Mouse (Mus musculus) hindbrain, embryonic 15.5 days (tissue): ENCODE results near the gene Amdhd1. TPM values are rescaled to one million over a fixed set of nuclear protein-coding genes. Genes with fewer than 3 reads are reported as not detected.
"Not testable (repeated sequence)": the region's sequence is repeated elsewhere in the genome, so short reads cannot be mapped to it uniquely, and the experiment has no call there.

Source experiments
- ATAC-seq: fragments of 200-750 bp; cut with Nextera tagmentation; 2 replicates; pipeline ENCODE4 v1.8.0; 2017; ENCODE audit warnings: low read depth, moderate number of reproducible peaks, moderate TSS enrichment; ENCODE audit not compliant: low FRiP score
- H3K27ac ChIP-seq: fragments of 300-500 bp; sonication (generic); replicated peaks from 2 replicates; pipeline ENCODE4 v1.5.1; 2015; ENCODE audit warnings: mild to moderate bottlenecking, inconsistent platforms
- H3K27me3 ChIP-seq: fragments of 300-500 bp; sonication (generic); 2 replicates; pipeline ENCODE4 v1.6.1; 2015; ENCODE audit warnings: control low read depth, inconsistent platforms
- H3K36me3 ChIP-seq: fragments of 300-500 bp; sonication (generic); 2 replicates; pipeline ENCODE4 v1.6.1; 2015; ENCODE audit warnings: control low read depth, inconsistent platforms
- H3K4me1 ChIP-seq: fragments of 300-500 bp; sonication (generic); replicated peaks from 2 replicates; pipeline ENCODE4 v1.6.1; 2015; ENCODE audit warnings: control low read depth, inconsistent platforms
- H3K4me2 ChIP-seq: fragments of 300-500 bp; sonication (generic); 2 replicates; pipeline ENCODE4 v1.6.1; 2015; ENCODE audit warnings: moderate library complexity, mild to moderate bottlenecking, inconsistent platforms
- H3K4me3 ChIP-seq: fragments of 300-500 bp; sonication (generic); 2 replicates; pipeline ENCODE4 v1.5.1; 2015; ENCODE audit warnings: mild to moderate bottlenecking, inconsistent platforms
- H3K9ac ChIP-seq: fragments of 300-500 bp; sonication (generic); 2 replicates; pipeline ENCODE4 v1.6.1; 2015; ENCODE audit warnings: inconsistent platforms
- H3K9me3 ChIP-seq: fragments of 300-500 bp; sonication (generic); 2 replicates; pipeline ENCODE4 v1.6.1; 2016; ENCODE audit warnings: control low read depth, inconsistent platforms
- WGBS: fragments of 180-500 bp; shearing (Covaris S2); methylation state at CpG from one replicate; pipeline ENCODE4 v1.1.7; 2015; 5-methylcytosine and 5-hydroxymethylcytosine counted together
- polyA plus RNA-seq: library from polyadenylated mRNA; unstranded; fragments of >200 nt; fragmentation: Nextera tagmentation; extraction: Ambion mirVana; gene quantifications from 2 replicates; pipeline ENCODE4 v1.2.1, GENCODE M21; 2015

The Amdhd1 gene
- polyA plus RNA-seq, 1 experiment from 2014 or later = 0.12 TPM

DNA sequence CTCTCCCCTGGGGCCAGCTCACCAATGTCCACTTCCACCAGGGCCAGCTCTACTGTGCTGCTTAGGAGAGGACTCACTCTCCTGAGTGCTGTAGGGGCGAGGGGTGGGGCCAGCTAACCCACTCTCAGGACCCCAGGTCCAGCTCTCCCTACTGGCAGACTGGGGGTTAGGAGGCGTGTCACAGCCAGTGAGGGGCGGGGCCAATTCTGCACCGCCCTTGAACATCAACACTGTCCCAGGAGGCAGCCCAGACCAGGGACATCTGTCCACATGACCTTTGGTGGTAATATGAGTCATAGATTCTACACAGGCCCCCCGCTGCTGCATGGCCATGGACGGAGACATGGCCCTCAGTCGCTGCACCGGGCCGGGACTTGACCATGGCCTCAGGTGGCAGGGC, 20.0 kb upstream of the Amdhd1 start:
- ATAC-seq = no peak
- H3K4me1 ChIP-seq = no peaks in the 10 kb centered on the region
- no peak overlapping the region for H3K4me3 ChIP-seq
- no peak overlapping the region for H3K4me2 ChIP-seq
- no peak overlapping the region for H3K9ac ChIP-seq
- H3K36me3 ChIP-seq = no peaks in the 10 kb centered on the region
- H3K9me3 ChIP-seq = no peaks in the 10 kb centered on the region
- H3K27ac ChIP-seq = no peak overlapping the region
- no peaks in the 10 kb centered on the region for H3K27me3 ChIP-seq
- WGBS = 67% methylated on average over 9 of the region's 9 CpGs

DNA sequence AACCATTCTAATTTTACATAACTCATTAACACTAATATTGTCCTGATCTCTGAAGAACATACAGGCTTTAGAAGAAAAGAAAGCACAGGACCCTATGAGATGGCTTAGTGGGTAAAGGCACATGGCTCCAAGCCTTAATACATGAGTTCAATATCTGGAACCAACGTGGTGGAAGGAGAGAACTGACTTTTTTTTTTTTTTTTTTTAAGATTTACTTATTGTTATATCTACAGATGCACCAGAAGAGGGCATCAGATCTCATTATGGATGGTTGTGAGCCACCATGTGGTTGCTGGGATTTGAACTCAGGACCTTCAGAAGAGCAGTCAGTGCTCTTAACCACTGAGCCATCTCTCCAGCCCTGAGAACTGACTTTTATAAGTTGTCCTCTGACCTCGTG, 18.1 kb upstream of the Amdhd1 start:
- not testable (repeated sequence) for H3K4me2 ChIP-seq, H3K9me3 ChIP-seq, H3K36me3 ChIP-seq, H3K27me3 ChIP-seq, H3K9ac ChIP-seq, H3K4me1 ChIP-seq, H3K4me3 ChIP-seq, H3K27ac ChIP-seq, ATAC-seq
- WGBS = 78% methylated on average over 2 of the region's 2 CpGs

DNA sequence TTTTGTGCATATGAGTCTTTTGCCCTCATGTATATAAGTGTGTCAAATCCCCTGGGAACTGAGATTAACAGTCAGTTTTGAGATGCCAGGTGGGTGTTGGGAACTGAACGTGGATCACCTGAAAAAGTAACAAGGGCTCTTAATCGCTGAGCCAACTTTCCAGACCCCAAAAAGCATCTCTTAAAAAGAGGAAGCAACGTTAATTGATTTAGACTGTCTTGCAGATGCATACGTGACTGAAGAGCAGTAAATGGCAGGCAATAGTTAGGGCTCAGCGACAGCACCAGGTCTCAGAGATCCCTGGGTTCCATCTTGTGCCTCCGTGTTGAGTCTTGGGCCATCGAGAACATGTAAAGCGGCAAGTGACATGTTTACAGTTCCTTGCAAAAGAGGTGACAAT, 12.8 kb upstream of the Amdhd1 start:
- no peaks in the 10 kb centered on the region for H3K36me3 ChIP-seq
- no peak overlapping the region for H3K9ac ChIP-seq
- no peak overlapping the region for H3K4me3 ChIP-seq
- H3K27me3 ChIP-seq = no peaks in the 10 kb centered on the region
- no peak overlapping the region for H3K4me2 ChIP-seq
- no peak overlapping the region for H3K27ac ChIP-seq
- ATAC-seq = no peak
- H3K4me1 ChIP-seq = no peaks in the 10 kb centered on the region
- H3K9me3 ChIP-seq = no peaks in the 10 kb centered on the region
- WGBS = 92% methylated on average over 8 of the region's 8 CpGs

DNA sequence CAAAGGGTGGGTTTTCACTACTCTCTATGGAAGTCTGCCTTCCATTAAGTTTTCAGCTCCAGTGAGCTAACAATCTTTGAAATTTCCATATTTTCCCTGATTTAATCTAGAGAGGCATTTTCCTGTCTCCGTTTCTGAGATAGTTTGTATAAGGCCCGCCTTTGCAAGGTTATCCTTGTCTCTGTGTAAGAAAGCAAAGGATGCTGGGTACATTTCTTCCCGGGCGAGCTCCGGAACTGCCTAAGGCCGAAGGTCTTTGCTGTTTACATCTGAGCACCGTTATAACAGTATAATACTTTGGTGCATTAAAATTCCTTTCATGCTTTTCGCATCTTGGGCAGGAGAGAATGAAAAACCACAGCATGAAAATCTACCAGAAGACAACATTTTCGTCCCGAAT, 10.0 kb upstream of the Amdhd1 start:
- Histone ChIP-seq H3K9me3 (no peaks in the 10 kb centered on the region), H3K36me3 (no peaks in the 10 kb centered on the region), H3K4me2 (no peak overlapping the region), H3K27ac (no peak overlapping the region), H3K4me1 (no peaks in the 10 kb centered on the region), H3K4me3 (no peak overlapping the region), H3K9ac (no peak overlapping the region), H3K27me3 (no peaks in the 10 kb centered on the region)
- 86% methylated on average over 10 of the region's 10 CpGs for WGBS
- ATAC-seq = no peak

DNA sequence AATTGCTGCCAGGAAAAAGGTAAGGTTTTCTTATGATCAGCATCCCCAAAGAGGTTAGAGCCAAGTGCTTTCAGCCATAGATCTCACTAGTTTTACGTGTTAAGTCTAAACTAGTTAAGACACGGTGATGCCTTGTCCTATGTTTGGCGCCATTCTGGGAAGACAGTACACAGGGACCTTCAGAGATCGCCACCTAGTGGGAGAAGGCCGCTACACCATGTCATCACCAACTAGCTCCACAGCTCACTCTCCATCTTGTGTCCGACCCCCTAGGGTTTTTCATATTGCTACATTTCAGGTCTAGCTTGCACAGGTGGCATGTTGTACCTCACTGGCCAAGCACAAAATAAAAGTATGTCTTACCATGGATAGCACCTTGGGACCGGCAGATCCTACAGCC, 9.2 kb upstream of the Amdhd1 start:
- no peaks in the 10 kb centered on the region for H3K36me3 ChIP-seq
- H3K4me1 ChIP-seq = no peaks in the 10 kb centered on the region
- no peak overlapping the region for H3K4me3 ChIP-seq
- no peak overlapping the region for H3K9ac ChIP-seq
- no peak overlapping the region for H3K27ac ChIP-seq
- no peaks in the 10 kb centered on the region for H3K27me3 ChIP-seq
- WGBS = 16% methylated on average over 7 of the region's 7 CpGs
- no peaks in the 10 kb centered on the region for H3K9me3 ChIP-seq
- H3K4me2 ChIP-seq = no peak overlapping the region
- no peak; the same call in 1 of the 2 replicates for ATAC-seq

DNA sequence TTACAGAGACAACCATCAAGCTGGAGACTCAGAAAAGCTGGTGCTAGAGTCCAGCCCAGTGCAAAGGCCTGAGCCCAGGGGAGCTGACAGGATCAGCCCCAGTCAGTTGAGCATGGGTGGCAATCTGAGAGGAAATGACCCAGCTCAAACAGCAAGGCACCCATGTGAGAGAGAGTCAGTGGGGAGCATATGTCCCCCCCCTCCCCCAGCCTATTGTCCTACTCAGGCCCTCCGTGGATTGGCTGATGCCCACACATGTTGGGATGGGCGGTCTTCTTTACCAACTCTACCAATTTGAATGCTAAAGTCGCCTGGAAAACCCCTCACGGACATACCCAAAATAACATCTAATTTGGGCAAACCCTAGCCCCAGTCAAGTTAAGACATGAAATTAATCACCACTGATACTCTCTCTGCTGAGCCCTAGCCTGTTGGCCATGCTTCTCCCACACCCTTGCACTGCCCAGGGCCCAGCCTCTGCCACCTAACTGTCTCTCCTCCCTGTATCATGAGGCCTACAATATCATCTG, 8.0 kb upstream of the Amdhd1 start:
- no peak overlapping the region for H3K4me2 ChIP-seq
- H3K27ac ChIP-seq = no peak overlapping the region
- H3K36me3 ChIP-seq = no peaks in the 10 kb centered on the region
- H3K9me3 ChIP-seq = no peaks in the 10 kb centered on the region
- H3K9ac ChIP-seq = no peak overlapping the region
- WGBS = 94% methylated on average over 4 of the region's 4 CpGs
- no peak for ATAC-seq
- no peaks in the 10 kb centered on the region for H3K4me1 ChIP-seq
- H3K27me3 ChIP-seq = no peaks in the 10 kb centered on the region
- no peak overlapping the region for H3K4me3 ChIP-seq

DNA sequence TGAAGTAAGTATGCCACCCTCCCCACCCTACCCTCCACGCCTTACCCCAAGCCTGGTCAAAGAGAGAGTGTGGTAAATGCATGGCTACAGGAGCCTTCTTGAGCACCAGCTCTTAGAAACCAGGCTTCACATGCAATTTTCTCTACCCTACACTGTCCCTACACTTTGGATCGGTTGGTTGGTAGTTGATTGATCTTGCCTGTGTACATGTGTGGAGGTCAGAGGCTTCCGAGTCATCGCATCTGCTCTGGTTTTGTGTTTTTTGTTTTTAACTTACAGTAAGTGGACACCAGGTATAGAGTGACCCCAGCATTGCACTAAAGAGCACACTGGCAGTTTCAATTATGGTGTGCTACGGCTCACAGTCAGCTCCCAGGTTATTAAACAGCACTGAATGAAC, 4.3 kb upstream of the Amdhd1 start:
- H3K9ac ChIP-seq = no peak overlapping the region
- H3K36me3 ChIP-seq = no peaks in the 10 kb centered on the region
- ATAC-seq = no peak
- no peaks in the 10 kb centered on the region for H3K9me3 ChIP-seq
- peaks cover 12% of the 10 kb centered on the region for H3K4me1 ChIP-seq
- H3K4me2 ChIP-seq = no peak overlapping the region
- H3K27ac ChIP-seq = no peak overlapping the region
- no peak overlapping the region for H3K4me3 ChIP-seq
- WGBS = 77% methylated on average over 5 of the region's 5 CpGs
- 0 out of 2 replicates have a peak, but pooled peaks cover 2% of the 10 kb centered on the region for H3K27me3 ChIP-seq

DNA sequence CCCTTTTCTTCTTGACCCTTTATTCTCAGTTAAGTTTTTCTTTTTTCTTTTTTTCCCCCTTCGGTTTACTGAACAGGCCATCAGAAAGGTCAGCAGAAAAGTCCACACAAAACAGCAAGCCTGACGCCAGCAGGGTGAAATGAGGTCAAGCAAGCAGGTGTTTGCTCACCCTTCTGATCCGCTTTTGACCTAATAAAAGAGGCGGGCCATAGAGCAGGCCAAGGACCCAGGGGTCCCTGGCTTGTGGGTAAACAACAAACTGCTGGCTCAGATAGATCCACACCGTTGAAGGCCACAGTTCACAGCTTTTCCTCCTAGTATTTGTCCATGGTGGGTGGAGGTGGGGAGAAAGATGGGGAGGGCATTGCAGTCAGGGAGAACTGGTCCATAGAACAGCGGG, 3.3 kb upstream of the Amdhd1 start:
- peaks cover 12% of the 10 kb centered on the region for H3K4me1 ChIP-seq
- WGBS = 53% methylated on average over 6 of the region's 6 CpGs
- ATAC-seq = no peak
- H3K36me3 ChIP-seq = no peaks in the 10 kb centered on the region
- no peak overlapping the region for H3K27ac ChIP-seq
- no peak overlapping the region for H3K4me3 ChIP-seq
- H3K9me3 ChIP-seq = no peaks in the 10 kb centered on the region
- H3K27me3 ChIP-seq = 0 out of 2 replicates have a peak, but pooled peaks cover 2% of the 10 kb centered on the region
- H3K9ac ChIP-seq = no peak overlapping the region
- no peak overlapping the region for H3K4me2 ChIP-seq

DNA sequence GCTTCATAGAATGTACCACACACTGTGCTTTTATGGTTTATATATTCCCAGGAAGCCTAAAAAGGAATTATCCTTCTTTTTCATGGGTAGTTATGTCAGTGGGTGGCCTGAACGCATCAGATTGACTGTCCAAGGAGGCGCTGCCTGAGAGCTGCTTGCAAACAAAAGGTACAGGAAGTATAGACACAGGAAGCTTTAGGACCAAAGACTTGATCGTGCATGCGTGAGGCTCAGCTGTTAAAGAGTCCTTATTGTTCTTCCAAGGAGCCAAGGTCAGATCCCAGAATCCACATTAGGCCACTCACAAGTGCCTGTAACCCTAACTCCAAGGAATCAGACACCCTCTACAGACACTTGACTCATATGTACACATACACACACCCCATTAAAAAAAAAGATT, 2.5 kb upstream of the Amdhd1 start:
- Histone ChIP-seq H3K4me3 (no peak overlapping the region), H3K9ac (no peak overlapping the region), H3K4me2 (no peak overlapping the region), H3K27ac (no peak overlapping the region), H3K9me3 (no peaks in the 10 kb centered on the region), H3K27me3 (0 out of 2 replicates have a peak, but pooled peaks cover 2% of the 10 kb centered on the region), H3K4me1 (peaks cover 12% of the 10 kb centered on the region), H3K36me3 (no peaks in the 10 kb centered on the region)
- ATAC-seq = no peak
- WGBS = 24% methylated on average over 4 of the region's 4 CpGs

DNA sequence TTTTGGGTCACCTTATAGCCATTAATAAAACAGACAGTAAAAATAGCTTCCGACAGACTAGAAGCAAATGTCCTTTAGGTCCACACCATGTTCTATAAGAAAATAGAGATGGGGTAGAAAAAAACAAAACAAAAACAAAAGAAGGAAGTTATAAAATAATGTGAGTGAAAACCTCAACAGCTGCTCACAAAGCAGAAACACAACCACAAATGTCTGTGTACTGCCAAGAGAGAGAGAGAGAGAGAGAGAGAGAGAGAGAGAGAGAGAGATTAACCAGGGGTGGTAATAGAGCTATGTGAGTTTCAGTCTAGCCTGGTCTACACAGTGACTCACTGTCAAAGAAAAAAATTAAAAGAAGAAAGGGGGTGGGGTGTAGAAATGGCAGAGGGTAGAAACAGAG, 1.8 kb upstream of the Amdhd1 start:
- ATAC-seq = no peak
- H3K27me3 ChIP-seq = 0 out of 2 replicates have a peak, but pooled peaks cover 2% of the 10 kb centered on the region
- peaks cover 12% of the 10 kb centered on the region for H3K4me1 ChIP-seq
- H3K9ac ChIP-seq = no peak overlapping the region
- no peak overlapping the region for H3K4me3 ChIP-seq
- no peaks in the 10 kb centered on the region for H3K36me3 ChIP-seq
- H3K27ac ChIP-seq = no peak overlapping the region
- WGBS = 86% methylated on average over 1 of the region's 1 CpGs
- no peak overlapping the region for H3K4me2 ChIP-seq
- no peaks in the 10 kb centered on the region for H3K9me3 ChIP-seq

DNA sequence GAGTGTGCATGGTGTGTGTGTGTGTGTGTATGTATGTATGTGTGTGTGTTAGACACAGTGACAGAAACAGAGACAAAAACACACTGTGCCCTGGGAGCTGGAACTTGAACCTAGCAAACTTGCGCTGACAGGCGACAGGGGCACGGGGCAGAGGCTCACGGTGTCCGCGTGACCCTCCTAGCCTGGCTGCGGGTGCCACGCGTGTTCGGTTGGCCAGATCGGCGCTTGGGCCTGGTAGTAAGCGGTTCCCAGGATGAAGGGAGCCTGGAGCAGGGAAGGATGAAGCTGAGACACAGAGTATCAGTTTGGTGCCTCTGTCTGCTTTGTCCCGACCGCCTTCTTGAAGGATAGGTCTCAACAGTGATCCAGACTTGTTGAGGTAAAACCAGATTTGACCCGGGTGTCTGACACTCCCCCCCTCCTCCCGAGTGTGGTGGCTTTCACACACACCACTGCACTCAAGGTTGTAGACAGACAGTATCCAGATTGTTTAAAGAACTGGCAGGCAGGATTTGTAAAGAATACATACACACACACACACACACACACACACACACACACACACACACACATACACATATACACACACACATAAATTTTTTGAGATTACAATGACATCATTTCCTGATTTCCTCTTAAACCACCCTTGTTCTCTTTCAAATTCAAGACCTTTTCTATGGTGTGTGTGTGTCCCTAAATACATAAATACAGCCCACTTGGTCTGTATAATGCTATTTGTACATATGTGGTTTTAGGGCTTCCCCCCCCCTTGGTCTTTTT, 788 bp upstream of the Amdhd1 start, which contains the start of gene Ccdc38:
Gene Ccdc38, plus strand, starts transcription at position 202 of the 780 bp plus-strand sequence.
- 69% methylated on average over 17 of the region's 17 CpGs for WGBS
- H3K36me3 ChIP-seq = no peaks in the 10 kb centered on the region
- H3K27ac ChIP-seq = no peak within 1 kb of the TSS
- peak; percentile 5; the same call in 1 of the 2 replicates for ATAC-seq
- H3K9me3 ChIP-seq = no peaks in the 10 kb centered on the region
- H3K9ac ChIP-seq = peak within 1 kb of the TSS; percentile 45
- 0 out of 2 replicates have a peak, but pooled peaks cover 2% of the 10 kb centered on the region for H3K27me3 ChIP-seq
- H3K4me3 ChIP-seq = peak within 1 kb of the TSS; percentile 42
- H3K4me2 ChIP-seq = peak within 1 kb of the TSS; percentile 88
- H3K4me1 ChIP-seq = peaks cover 12% of the 10 kb centered on the region

DNA sequence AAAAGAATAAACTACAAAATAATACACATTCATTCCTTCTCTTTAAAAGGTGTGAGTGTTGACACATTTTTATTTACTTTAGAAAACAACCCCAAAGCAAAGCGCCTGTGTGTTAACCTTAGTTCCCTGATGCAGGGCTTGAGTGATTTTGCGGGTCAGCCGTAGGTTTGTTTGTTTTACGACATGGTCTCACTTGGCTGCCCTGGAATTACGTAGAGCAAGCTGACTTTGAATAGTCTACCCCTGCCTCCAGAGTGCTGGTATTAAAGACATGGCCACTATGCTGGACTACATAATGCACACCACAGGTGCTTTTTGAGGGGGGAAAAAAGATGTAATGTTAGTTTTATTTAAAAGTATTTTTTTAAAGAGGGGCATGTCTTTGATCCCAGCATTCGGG, 1.0 kb downstream of the Amdhd1 start:
- Histone ChIP-seq H3K9me3 (no peaks in the 10 kb centered on the region), H3K27me3 (0 out of 2 replicates have a peak, but pooled peaks cover 9% of the 10 kb centered on the region), H3K27ac (no peak overlapping the region), H3K4me3 (no peak overlapping the region), H3K36me3 (no peaks in the 10 kb centered on the region), H3K4me1 (peaks cover 17% of the 10 kb centered on the region), H3K9ac (no peak overlapping the region), H3K4me2 (no peak overlapping the region)
- ATAC-seq = no peak
- 62% methylated on average over 6 of the region's 6 CpGs for WGBS
